Mouse (Mus musculus): ENCODE data around the gene Iqgap3. TPM values are rescaled to one million over a fixed set of nuclear protein-coding genes. Genes with fewer than 3 reads are reported as not detected.

The Iqgap3 gene
- polyA plus RNA-seq, 1 experiment, result 0.96 TPM

DNA sequence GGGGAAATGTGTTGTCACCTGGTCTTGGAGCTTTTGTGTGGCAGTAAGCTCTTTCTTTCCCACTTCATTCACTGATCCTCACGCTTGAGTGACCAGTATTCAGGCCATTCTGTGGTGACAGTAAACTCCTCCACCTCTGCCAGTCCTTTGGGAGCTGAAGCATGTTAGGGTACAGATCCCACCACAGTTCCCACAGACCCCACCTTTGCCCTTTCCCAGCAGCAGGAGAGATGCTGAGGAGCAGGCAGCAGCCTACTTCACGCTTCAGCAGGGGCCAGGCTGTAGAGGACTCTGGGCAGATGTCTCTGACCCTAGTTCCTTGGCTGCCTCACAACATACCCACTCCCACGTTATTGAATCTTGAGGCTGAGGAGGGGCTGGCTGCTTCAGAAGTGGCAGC, 82.5 kb downstream of the Iqgap3 start:
- H3K4me3 ChIP-seq (ENCODE audit: insufficient read depth, low read length), result no peak overlapping the region
- no peak overlapping the region for H3K27ac ChIP-seq (ENCODE audit: insufficient read depth, low read length)
- TF ChIP-seq CTCF (IDR thresholded peaks at IDR 0.05; ENCODE audit: extremely low read depth, insufficient read depth, low read length) (no peak), POLR2A (IDR thresholded peaks at IDR 0.05; ENCODE audit: extremely low read depth, insufficient read depth, low read length) (no peak)
- H3K4me1 ChIP-seq (ENCODE audit: control insufficient read depth, insufficient read depth, low read length), result peaks cover 10% of the 10 kb centered on the region

DNA sequence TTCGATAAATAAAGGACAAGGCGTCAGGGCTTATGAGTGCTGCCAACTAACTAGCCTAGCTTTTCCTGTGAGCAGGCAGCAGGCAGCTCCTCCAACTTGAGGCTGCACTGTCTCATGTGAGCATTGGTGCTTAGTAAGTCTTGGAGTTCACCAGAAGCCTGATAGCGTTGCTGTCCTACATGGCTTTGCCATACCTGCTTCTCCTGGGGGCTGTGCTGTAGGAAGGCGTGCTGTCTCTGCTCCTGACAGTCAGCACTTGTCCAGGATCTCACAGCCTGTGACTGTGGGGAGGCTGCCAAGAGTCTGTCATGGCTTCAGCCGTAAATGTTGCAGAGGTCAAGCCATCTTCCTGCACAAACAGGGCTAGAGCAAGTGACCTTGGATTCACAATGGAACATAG, 84.3 kb downstream of the Iqgap3 start:
- TF ChIP-seq POLR2A (IDR thresholded peaks at IDR 0.05; ENCODE audit: extremely low read depth, insufficient read depth, low read length) (no peak), CTCF (IDR thresholded peaks at IDR 0.05; ENCODE audit: extremely low read depth, insufficient read depth, low read length) (no peak)
- peaks cover 15% of the 10 kb centered on the region for H3K4me1 ChIP-seq (ENCODE audit: control insufficient read depth, insufficient read depth, low read length)
- H3K4me3 ChIP-seq (ENCODE audit: insufficient read depth, low read length), result no peak overlapping the region
- no peak overlapping the region for H3K27ac ChIP-seq (ENCODE audit: insufficient read depth, low read length)

DNA sequence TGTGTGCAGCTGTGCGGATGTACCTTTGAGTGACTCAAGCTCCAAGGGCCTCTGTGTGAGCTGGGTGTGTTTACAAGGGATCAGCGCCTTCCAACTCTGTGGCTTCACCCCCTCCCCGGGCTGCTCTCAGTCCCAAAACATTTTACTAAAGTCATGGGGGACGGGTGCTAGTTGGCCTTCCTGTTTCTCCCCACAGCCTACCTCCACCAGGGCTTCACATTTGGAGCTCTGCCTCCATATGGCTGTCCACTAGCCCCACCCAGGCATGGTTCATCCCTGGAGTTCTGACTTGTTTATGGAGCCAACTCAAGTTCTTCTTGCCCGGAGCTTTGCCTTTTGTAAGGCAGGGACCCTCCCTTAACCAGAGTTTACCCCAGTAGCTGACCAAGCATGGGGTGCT, 88.6 kb downstream of the Iqgap3 start:
- Histone ChIP-seq H3K4me1 (ENCODE audit: control insufficient read depth, insufficient read depth, low read length) (peaks cover 8% of the 10 kb centered on the region), H3K4me3 (ENCODE audit: insufficient read depth, low read length) (no peak overlapping the region), H3K27ac (ENCODE audit: insufficient read depth, low read length) (no peak overlapping the region)
- no peak for TF ChIP-seq CTCF (IDR thresholded peaks at IDR 0.05; ENCODE audit: extremely low read depth, insufficient read depth, low read length)
- TF ChIP-seq POLR2A (IDR thresholded peaks at IDR 0.05; ENCODE audit: extremely low read depth, insufficient read depth, low read length), result no peak

Other genes starting within 250 kb of the Iqgap3 start
- gene Sh2d2a, start 235.2 kb upstream of the Iqgap3 start, polyA plus RNA-seq (2012; rRNA removed), result 0.04 TPM in 1 of 2 replicates, not detected in the other
- gene Prcc, start 196.4 kb upstream of the Iqgap3 start, polyA plus RNA-seq (2012; rRNA removed), result 36.6 and 37.2 TPM in 2 replicates
- 169 and 175 TPM in 2 replicates for gene Hdgf, start 175.7 kb upstream of the Iqgap3 start, polyA plus RNA-seq (2012; rRNA removed)
- 69.2 and 72.4 TPM in 2 replicates for gene Mrpl24, start 162.5 kb upstream of the Iqgap3 start, polyA plus RNA-seq (2012; rRNA removed)
- gene Isg20l2, start 151.7 kb upstream of the Iqgap3 start, polyA plus RNA-seq (2012; rRNA removed), result 11.3 and 12.0 TPM in 2 replicates
- gene Rrnad1, start 151.3 kb upstream of the Iqgap3 start, polyA plus RNA-seq (2012; rRNA removed), result 45.0 and 48.7 TPM in 2 replicates
- 5.2 and 6.2 TPM in 2 replicates for gene Crabp2, start 133.3 kb upstream of the Iqgap3 start, polyA plus RNA-seq (2012; rRNA removed)
- gene Nes, start 110.9 kb upstream of the Iqgap3 start, polyA plus RNA-seq (2012; rRNA removed), result 3.1 and 3.6 TPM in 2 replicates
- gene Bcan, start 81.7 kb upstream of the Iqgap3 start, polyA plus RNA-seq (2012; rRNA removed), result 378 and 380 TPM in 2 replicates
- 38.5 and 52.4 TPM in 2 replicates for gene Hapln2, start 54.4 kb upstream of the Iqgap3 start, polyA plus RNA-seq (2012; rRNA removed)
- 14.1 and 14.3 TPM in 2 replicates for gene Gpatch4, start 38.9 kb upstream of the Iqgap3 start, polyA plus RNA-seq (2012; rRNA removed)
- gene Naxe, start 23.5 kb upstream of the Iqgap3 start, polyA plus RNA-seq (2012; rRNA removed), result 93.2 and 94.3 TPM in 2 replicates
- gene Ttc24, start 3.7 kb upstream of the Iqgap3 start, polyA plus RNA-seq (2012; rRNA removed), result not detected in 2 replicates
- 128 and 131 TPM in 2 replicates for gene Mef2d, start 60.4 kb downstream of the Iqgap3 start, polyA plus RNA-seq (2012; rRNA removed)
- not detected in 2 replicates for gene Rhbg, start 172.7 kb downstream of the Iqgap3 start, polyA plus RNA-seq (2012; rRNA removed)
- 0.08 TPM in 1 of 2 replicates, not detected in the other for gene Gm38392, start 205.2 kb downstream of the Iqgap3 start, polyA plus RNA-seq (2012; rRNA removed)
- 3.3 and 5.0 TPM in 2 replicates for gene Tsacc, start 215.0 kb downstream of the Iqgap3 start, polyA plus RNA-seq (2012; rRNA removed)
- 151 and 165 TPM in 2 replicates for gene Cct3, start 215.1 kb downstream of the Iqgap3 start, polyA plus RNA-seq (2012; rRNA removed)
- gene Glmp, start 243.1 kb downstream of the Iqgap3 start, polyA plus RNA-seq (2012; rRNA removed), result 90.9 and 97.3 TPM in 2 replicates